Mouse (Mus musculus) limb, embryonic 14.5 days (tissue): Measurements from ENCODE around the gene Ybx3. TPM values are rescaled to one million over a fixed set of nuclear protein-coding genes. Genes with fewer than 3 reads are reported as not detected.

Experiments
- ATAC-seq: fragments of 200-750 bp; cut with Nextera tagmentation; 2 replicates; pipeline ENCODE4 v1.8.0; 2017; ENCODE audit warnings: low read depth, moderate number of reproducible peaks, moderate TSS enrichment; ENCODE audit not compliant: low FRiP score
- DNase-seq: peaks from one replicate; pipeline ENCODE4 v3.0.0-alpha.2; 2015; ENCODE audit warnings: low spot score
- H3K27ac ChIP-seq: fragments of 300-500 bp; sonication (generic); replicated peaks from 2 replicates; pipeline ENCODE4 v1.5.1; 2014; ENCODE audit warnings: low read depth, mild to moderate bottlenecking, low read length, moderate library complexity, mixed read lengths
- H3K27me3 ChIP-seq: fragments of 300-500 bp; sonication (generic); 2 replicates; pipeline ENCODE4 v1.6.1; 2014; ENCODE audit warnings: low read length, mixed read lengths; ENCODE audit not compliant: control insufficient read depth, insufficient read depth
- H3K36me3 ChIP-seq: fragments of 300-500 bp; sonication (generic); 2 replicates; pipeline ENCODE4 v1.6.1; 2014; ENCODE audit warnings: mild to moderate bottlenecking, low read length, moderate library complexity, mixed read lengths; ENCODE audit not compliant: control insufficient read depth, insufficient read depth
- H3K4me1 ChIP-seq: fragments of 300-500 bp; sonication (generic); 2 replicates; pipeline ENCODE4 v1.6.1; 2014; ENCODE audit warnings: antibody characterized with exemption, low read length, mixed read lengths; ENCODE audit not compliant: control insufficient read depth, insufficient read depth
- H3K4me2 ChIP-seq: fragments of 300-500 bp; sonication (generic); replicated peaks from 2 replicates; pipeline ENCODE4 v1.6.1; 2014; ENCODE audit warnings: low read depth, mild to moderate bottlenecking, low read length, moderate library complexity; ENCODE audit not compliant: severe bottlenecking
- H3K4me3 ChIP-seq: fragments of 300-500 bp; sonication (generic); replicated peaks from 2 replicates; pipeline ENCODE4 v1.5.1; 2014; ENCODE audit warnings: low read length
- H3K9ac ChIP-seq: fragments of 300-500 bp; sonication (generic); 2 replicates; pipeline ENCODE4 v1.6.1; 2014; ENCODE audit warnings: mild to moderate bottlenecking, low read depth, low read length, moderate library complexity; ENCODE audit not compliant: severe bottlenecking
- H3K9me3 ChIP-seq: fragments of 300-500 bp; sonication (generic); 2 replicates; pipeline ENCODE4 v1.6.1; 2016; ENCODE audit warnings: low read length; ENCODE audit not compliant: control insufficient read depth
- POLR2A ChIP-seq: fragments of 200-500 bp; IDR thresholded peaks from 2 replicates; pipeline ENCODE4 v1.8.0; 2012; ENCODE audit warnings: inconsistent platforms, mild to moderate bottlenecking, moderate library complexity, borderline replicate concordance; ENCODE audit not compliant: insufficient read depth, insufficient read length; ENCODE audit errors: extremely low read depth
- WGBS: fragments of 180-500 bp; shearing (Covaris S2); extraction: QIAGEN DNeasy Blood & Tissue Kit; methylation state at CpG from one replicate; pipeline ENCODE4 v1.1.7; 2014; 5-methylcytosine and 5-hydroxymethylcytosine counted together
- polyA plus RNA-seq, 2 experiments: library from polyadenylated mRNA; depleted of rRNA in 1 of 2; stranded (reverse) in 1 of 2; unstranded in 1 of 2; fragments of >200 nt; fragmentation: Nextera tagmentation in 1 of 2; extraction: Ambion mirVana in 1 of 2; gene quantifications; 2 replicates each; pipeline versions ENCODE4 v1.2.1 to v1.2.3; 2012 to 2014

The Ybx3 gene
- polyA plus RNA-seq, 2 experiments = 77.9 to 219 TPM

DNA sequence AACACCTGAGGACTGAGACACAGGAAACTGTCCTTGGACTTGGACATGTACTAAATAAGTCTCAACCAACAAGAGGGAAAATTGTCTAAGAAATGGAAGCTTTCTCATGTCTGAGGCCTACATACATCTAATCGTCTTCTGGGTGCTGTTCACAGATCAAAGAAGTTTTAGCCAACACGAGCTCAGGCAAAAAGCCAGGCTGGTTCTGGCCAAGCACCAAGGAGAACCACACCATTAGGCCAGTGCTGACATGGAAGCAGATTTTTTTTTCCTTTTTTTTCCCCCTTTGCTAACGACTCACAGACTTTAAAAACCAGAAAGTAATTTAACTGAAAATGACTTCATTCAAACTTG lies 5.3 kb downstream of the Ybx3 start:
- Histone ChIP-seq H3K4me1 (peaks cover 20% of the 10 kb centered on the region), H3K9me3 (no peaks in the 10 kb centered on the region), H3K27ac (no peak overlapping the region), H3K9ac (no peak overlapping the region), H3K4me2 (no peak overlapping the region), H3K4me3 (no peak overlapping the region), H3K36me3 (peaks cover 24% of the 10 kb centered on the region), H3K27me3 (no peaks in the 10 kb centered on the region)
- 28% methylated on average over 3 of the region's 3 CpGs for WGBS
- DNase-seq = no peak
- TF ChIP-seq POLR2A = no peak
- ATAC-seq = no peak

DNA sequence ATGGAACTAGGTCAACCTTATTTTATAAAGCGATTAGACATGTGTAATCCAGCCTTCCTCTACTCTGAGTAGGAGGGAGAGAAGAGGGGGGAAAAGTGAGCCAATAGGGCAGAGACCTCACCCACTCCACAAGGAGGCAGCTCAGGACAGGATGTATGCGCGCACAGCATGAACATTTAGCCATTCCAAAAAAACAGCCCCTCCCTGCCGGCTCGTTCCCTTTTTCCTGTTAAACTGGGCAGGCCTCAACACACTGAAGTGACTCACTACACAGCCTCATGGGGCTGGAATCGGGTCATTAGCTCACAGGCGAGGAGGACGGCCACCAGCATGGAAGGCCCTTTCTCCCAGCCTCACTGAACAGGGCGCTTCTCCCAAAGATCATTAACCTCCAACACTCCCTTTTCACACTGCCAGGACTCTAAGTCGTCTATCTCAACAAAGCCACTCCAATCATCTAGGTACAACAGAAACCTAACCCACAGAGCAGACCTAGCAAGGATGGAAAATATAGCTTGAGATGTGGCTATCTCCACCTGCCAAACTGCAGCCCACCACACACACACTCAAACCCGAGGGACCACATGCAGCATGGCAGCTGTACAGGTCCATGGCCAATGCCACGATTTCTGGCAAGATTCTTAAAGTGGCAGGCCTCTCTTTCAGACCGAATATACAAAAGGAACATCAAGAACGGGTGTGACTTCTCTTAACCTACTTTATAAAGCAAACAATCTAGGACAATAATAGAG lies 5.9 kb downstream of the Ybx3 start:
- H3K27ac ChIP-seq = no peak overlapping the region; the same call in 1 of the 2 replicates
- no peak overlapping the region for H3K4me2 ChIP-seq
- no peak overlapping the region for H3K9ac ChIP-seq
- H3K4me1 ChIP-seq = peaks cover 20% of the 10 kb centered on the region
- 48% methylated on average over 14 of the region's 14 CpGs for WGBS
- H3K4me3 ChIP-seq = no peak overlapping the region
- H3K9me3 ChIP-seq = no peaks in the 10 kb centered on the region
- ATAC-seq (0 out of 2 replicates have a peak, but pooled peaks have one; percentile 20), DNase-seq (no peak)
- H3K27me3 ChIP-seq = no peaks in the 10 kb centered on the region
- no peak for TF ChIP-seq POLR2A
- peaks cover 28% of the 10 kb centered on the region for H3K36me3 ChIP-seq

- H3K27ac ChIP-seq = no peak overlapping the region
- peaks cover 14% of the 10 kb centered on the region for H3K4me1 ChIP-seq
- H3K36me3 ChIP-seq = peaks cover 56% of the 10 kb centered on the region
- no peaks in the 10 kb centered on the region for H3K27me3 ChIP-seq
- WGBS = 94% methylated on average over 18 of the region's 18 CpGs
- no peaks in the 10 kb centered on the region for H3K9me3 ChIP-seq
- no peak for TF ChIP-seq POLR2A
- no peak overlapping the region for H3K9ac ChIP-seq
- DNase-seq (no peak), ATAC-seq (no peak)
- no peak overlapping the region for H3K4me3 ChIP-seq
- no peak overlapping the region for H3K4me2 ChIP-seq
These were observed 9.3 kb downstream of the Ybx3 start for GRCm38 (mm10) chr6:131378858-131379428.

GRCm38 (mm10) chr6:131377378-131377777 lies 10.9 kb downstream of the Ybx3 start:
- Histone ChIP-seq H3K4me1 (peaks cover 5% of the 10 kb centered on the region), H3K4me2 (no peak overlapping the region), H3K9me3 (no peaks in the 10 kb centered on the region), H3K4me3 (no peak overlapping the region), H3K36me3 (peaks cover 68% of the 10 kb centered on the region), H3K27ac (no peak overlapping the region), H3K27me3 (no peaks in the 10 kb centered on the region), H3K9ac (no peak overlapping the region)
- DNase-seq (no peak), ATAC-seq (no peak)
- WGBS = 93% methylated on average over 5 of the region's 5 CpGs
- TF ChIP-seq POLR2A = no peak

- H3K36me3 ChIP-seq = peaks cover 70% of the 10 kb centered on the region
- no peak overlapping the region for H3K4me3 ChIP-seq
- no peaks in the 10 kb centered on the region for H3K4me1 ChIP-seq
- no peak for TF ChIP-seq POLR2A
- DNase-seq = no peak
- H3K9me3 ChIP-seq = no peaks in the 10 kb centered on the region
- H3K4me2 ChIP-seq = no peak overlapping the region
- 88% methylated on average over 13 of the region's 13 CpGs for WGBS
- no peak overlapping the region for H3K9ac ChIP-seq
- peak; percentile 55 for ATAC-seq
- no peaks in the 10 kb centered on the region for H3K27me3 ChIP-seq
- H3K27ac ChIP-seq = no peak overlapping the region
These were observed 13.5 kb downstream of the Ybx3 start for GRCm38 (mm10) chr6:131374594-131375340.
